Mouse (Mus musculus) megakaryocyte, embryonic 14.5 days (primary cell): ENCODE measurements around the gene Sfta2.

Experiments used
- FLI1 ChIP-seq: IDR thresholded peaks from 2 replicates; pipeline ENCODE4 v1.6.1; 2012; ENCODE audit warnings: low read length, inconsistent platforms, mixed read lengths
- GATA1 ChIP-seq: IDR thresholded peaks from 3 replicates; pipeline ENCODE4 v1.6.1; 2012; ENCODE audit warnings: mixed read lengths, low read length, inconsistent platforms, borderline replicate concordance

GRCm38 (mm10) chr17:35692368-35692767 is 91.0 kb downstream of the Sfta2 start:
- TF ChIP-seq GATA1: no peak
- TF ChIP-seq FLI1: no peak
